12 mouse cellular contexts compared by ENCODE assay signal in genomic region chr4:99354241-99354640, GRCm38 (mm10). TPM values are rescaled to one million over a fixed set of nuclear protein-coding genes. Genes with fewer than 3 reads are reported as not detected.
DNase-seq lines count a peak whose midpoint lies in the region; ATAC-seq and TF ChIP-seq lines count a peak whose summit lies in the region.
"Had no signal": no experiment of that assay in that cellular context is flagged by ENCODE, and none has a peak within 500 bp of the region (broad histone marks: within the 10 kb centered on the region; RNA-seq: fewer than 3 reads in every experiment).

No protein-coding gene starts in this region.

- H3K4me2 ChIP-seq in forebrain, embryonic 16.5 days (ENCODE audit: low read length): peak overlapping the region; percentile 38
- H3K4me2 ChIP-seq: limb, embryonic 15.5 days had no signal

- H3K27me3 ChIP-seq in forebrain, embryonic 16.5 days (replicated peaks; ENCODE audit: control insufficient read depth, insufficient read depth, low read length): peaks cover 9% of the 10 kb centered on the region
- H3K27me3 ChIP-seq: limb, embryonic 15.5 days; Patski had no signal

- no peak overlapping the region for H3K4me3 ChIP-seq in left cerebral cortex, adult 2 months
- H3K4me3 ChIP-seq in forebrain, embryonic 16.5 days (replicated peaks; ENCODE audit: low read length): peak overlapping the region; percentile 23
- H3K4me3 ChIP-seq in olfactory bulb, adult 2 months (ENCODE audit: insufficient read depth, low read depth, low read length): peak overlapping the region; percentile 7; the same call in 1 of the 2 replicates
- H3K4me3 ChIP-seq: limb, embryonic 15.5 days had no signal

- H3K27ac ChIP-seq in left cerebral cortex, adult 2 months: no peak overlapping the region
- H3K27ac ChIP-seq in forebrain, embryonic 16.5 days (ENCODE audit: low read length): no peak overlapping the region
- no peak overlapping the region for H3K27ac ChIP-seq in olfactory bulb, adult 2 months (ENCODE audit: insufficient read depth, low read depth, low read length)
- H3K27ac ChIP-seq: limb, embryonic 15.5 days had no signal

- peak; percentile 49; the same call in 1 of the 2 replicates for ATAC-seq in forebrain, embryonic 16.5 days
- ATAC-seq in megakaryocyte, adult 5-6 weeks (ENCODE audit: poor library complexity, severe bottlenecking): no peak
- ATAC-seq: Patski had no signal

- peak; percentile 23 to 25 for DNase-seq in left cerebral cortex, adult 18-20 months (ENCODE audit: low spot score in 2 of 2)
- no peak for DNase-seq in left cerebral cortex, adult 2 months (ENCODE audit: extremely low spot score in 1 of 2, low spot score in 2 of 2)
- DNase-seq in brain, adult 2 months (ENCODE audit: low read depth, low spot score): peak; percentile 49
- DNase-seq in urinary bladder, postnatal 4 days (ENCODE audit: low spot score in 2 of 2): no peak
- no peak for DNase-seq in kidney, adult 8-10 months
- DNase-seq: cerebellum, postnatal 25 days; thymus, postnatal 4 days had no signal

- 35% methylated on average over 17 of the region's 17 CpGs for WGBS in forebrain, embryonic 16.5 days
- WGBS in olfactory bulb, adult 2 months: 42% methylated on average over 16 of the region's 17 CpGs

- no peak overlapping the region; the same call in 1 of the 2 replicates for H3K9ac ChIP-seq in forebrain, embryonic 16.5 days (replicated peaks; ENCODE audit: low read depth, low read length)
- H3K9ac ChIP-seq: limb, embryonic 15.5 days had no signal

- no peak for TF ChIP-seq CTCF in left cerebral cortex, adult 2 months (IDR thresholded peaks at IDR 0.05)
- no peak for TF ChIP-seq CTCF in olfactory bulb, adult 2 months (IDR thresholded peaks at IDR 0.05; ENCODE audit: insufficient read depth, low read depth, low read length)

- peaks cover 13% of the 10 kb centered on the region for H3K4me1 ChIP-seq in forebrain, embryonic 16.5 days (replicated peaks; ENCODE audit: control insufficient read depth, insufficient read depth, low read length)
- H3K4me1 ChIP-seq in olfactory bulb, adult 2 months (ENCODE audit: control insufficient read depth, insufficient read depth, low read length): no peaks in the 10 kb centered on the region; the same call in 1 of the 2 replicates

- intact Hi-C loops in left cerebral cortex, adult 2 months (cut with DNase I): no loop called here

- no peaks in the 10 kb centered on the region for H3K36me3 ChIP-seq in forebrain, embryonic 16.5 days (ENCODE audit: control insufficient read depth, insufficient read depth)
- H3K36me3 ChIP-seq: limb, embryonic 15.5 days had no signal

- no peak for TF ChIP-seq POLR2A in olfactory bulb, adult 2 months (IDR thresholded peaks at IDR 0.05; ENCODE audit: insufficient read depth, low read depth, low read length)

- H3K9me3 ChIP-seq in forebrain, embryonic 16.5 days (ENCODE audit: control insufficient read depth, low read length): peaks cover under 1% of the 10 kb centered on the region; the same call in 1 of the 2 replicates
- H3K9me3 ChIP-seq: limb, embryonic 15.5 days had no signal

RNA-seq across cellular contexts. Expression of gene Gm12689, which starts 58.5 kb away (rescaled TPM):
- total RNA-seq in left cerebral cortex, adult 18-20 months (2021): under 1 TPM; 0.28 to 0.59 TPM
- 1 to 10 TPM in 1 of 2 experiments, under 1 TPM in 1; 0.84 to 1.3 TPM for total RNA-seq in left cerebral cortex, adult 2 months (2021)
- polyA plus RNA-seq in forebrain, embryonic 16.5 days (2015; fragmentation: Nextera tagmentation; extraction: Ambion mirVana): 0.41 and 0.51 TPM in 2 replicates
- not detected in 2 replicates for polyA plus RNA-seq in olfactory bulb, adult 2 months (2012; ENCODE audit: insufficient read depth, insufficient read length, low replicate concordance, missing spikeins)
- 1.9 TPM in 2 replicates for total RNA-seq in megakaryocyte, adult 5-6 weeks (2015)
- total RNA-seq in megakaryocyte, adult 5-6 weeks (2017): 0.22 and 0.73 TPM in 2 replicates
- polyA plus RNA-seq: Patski had no signal

Comparison
In these comparisons a context has a peak if more than half of its experiments do, and no peak if none do; other contexts are left out.
1. DNase-seq: peak in left cerebral cortex, adult 18-20 months (2 of 2) and brain, adult 2 months (single experiment); none in left cerebral cortex, adult 2 months (0 of 2), urinary bladder, postnatal 4 days (0 of 2) and kidney, adult 8-10 months (0 of 2).